Mouse (Mus musculus) duodenum, adult 2 months (tissue): ENCODE measurements around the gene Gm49337. TPM values are rescaled to one million over a fixed set of nuclear protein-coding genes. Genes with fewer than 3 reads are reported as not detected.

Experiments
- polyA plus RNA-seq: library from polyadenylated mRNA; depleted of rRNA; stranded (reverse); fragments of >200 nt; gene quantifications from 2 replicates; pipeline ENCODE4 v1.2.3, GENCODE M21; 2012; ENCODE audit warnings: low replicate concordance; rRNA removed

The Gm49337 gene
- polyA plus RNA-seq: not detected in 2 replicates

GRCm38 (mm10) chr4:116173072-116173471 is at the start of gene Gm49337, which contains the start of gene 1700042G07Rik:
TSS of gene Gm49337 (plus strand) at chr4:116173384.
TSS of gene 1700042G07Rik (plus strand) at chr4:116173372.

GRCm38 (mm10) chr4:116123602-116124519 is 49.3 kb upstream of the Gm49337 start, which contains the start of the genes Rad54l and Pomgnt1:
TSS of gene Rad54l (minus strand) at chr4:116123690.
TSS of gene Pomgnt1 (plus strand) at chr4:116123840.

GRCm38 (mm10) chr4:116151238-116151637 is 21.9 kb upstream of the Gm49337 start, which contains the start of gene Lurap1:
TSS of gene Lurap1 (minus strand) at chr4:116151338.

DNA sequence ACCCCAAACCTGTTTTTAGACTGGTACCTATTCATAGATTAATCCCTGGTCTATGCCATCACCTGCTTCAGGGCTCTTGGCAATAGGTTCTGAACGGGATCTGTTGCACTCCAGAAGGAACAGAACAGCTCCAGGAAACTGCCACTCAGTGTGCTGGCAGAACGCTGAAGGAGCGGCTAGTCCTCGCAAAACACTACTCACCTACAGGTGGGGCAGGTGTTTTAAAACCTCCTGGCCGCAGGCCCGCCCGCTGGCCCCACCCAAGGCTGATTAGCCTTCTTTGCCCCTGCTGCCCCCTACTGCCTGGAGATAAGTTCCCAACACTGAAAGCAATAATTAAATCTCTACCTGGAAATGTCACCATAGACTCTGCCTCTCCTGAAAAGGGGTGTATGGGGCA is 5.8 kb upstream of the Gm49337 start, which contains the start of gene Tspan1:
Gene Tspan1, minus strand, starts transcription at position 198 of the 400 bp plus-strand sequence.

GRCm38 (mm10) chr4:116221140-116221851 is 48.1 kb downstream of the Gm49337 start, which contains the start of gene Pik3r3:
TSS of gene Pik3r3 (plus strand) at chr4:116221618.

Other genes starting within 250 kb of the Gm49337 start
- not detected in 2 replicates for gene Dmbx1, start 233.5 kb upstream of the Gm49337 start, polyA plus RNA-seq
- gene Faah, start 155.5 kb upstream of the Gm49337 start, polyA plus RNA-seq: 63.8 and 137 TPM in 2 replicates
- 4.7 and 5.1 TPM in 2 replicates for gene Nsun4, start 119.5 kb upstream of the Gm49337 start, polyA plus RNA-seq
- gene Uqcrh, start 98.3 kb upstream of the Gm49337 start, polyA plus RNA-seq: 57.7 and 72.0 TPM in 2 replicates
- gene Lrrc41, start 98.1 kb upstream of the Gm49337 start, polyA plus RNA-seq: 71.8 and 77.1 TPM in 2 replicates
- gene Rad54l, start 49.7 kb upstream of the Gm49337 start, polyA plus RNA-seq: 1.2 and 1.9 TPM in 2 replicates
- gene Pomgnt1, start 49.5 kb upstream of the Gm49337 start, polyA plus RNA-seq: 11.5 and 13.8 TPM in 2 replicates
- 0.58 and 0.90 TPM in 2 replicates for gene Lurap1, start 22.0 kb upstream of the Gm49337 start, polyA plus RNA-seq
- gene Tspan1, start 5.8 kb upstream of the Gm49337 start, polyA plus RNA-seq: 16.3 TPM in 2 replicates
- gene 1700042G07Rik, start within 50 bp of the Gm49337 start, polyA plus RNA-seq: not detected in 2 replicates
- 2.9 and 6.9 TPM in 2 replicates for gene Pik3r3, start 48.2 kb downstream of the Gm49337 start, polyA plus RNA-seq